Mouse (Mus musculus) small intestine, adult 2 months (tissue): ENCODE measurements at regions not wholly inside any gene's neighbourhood (a gene's known extent, or its start where the extent isn't known, plus 50 kb on each side); places are given as distances from the start of the nearest gene placed in this dataset.

Source experiments
- CTCF ChIP-seq: fragments of 200-500 bp; IDR thresholded peaks from 2 replicates; pipeline ENCODE4 v1.5.1; 2012; ENCODE audit warnings: low read depth, mild to moderate bottlenecking, control low read depth, inconsistent platforms, low read length, moderate library complexity, mixed read lengths; ENCODE audit not compliant: insufficient replicate concordance, insufficient read length; ENCODE audit errors: extremely low read depth
- POLR2A ChIP-seq: fragments of 200-500 bp; IDR thresholded peaks from 2 replicates; pipeline ENCODE4 v1.6.1; 2012; ENCODE audit warnings: low read depth, mild to moderate bottlenecking, control low read depth, inconsistent platforms, low read length, moderate library complexity

GRCm38 (mm10) chr11:112566071-112566470 lies 216.0 kb upstream of the Sox9 start:
- TF ChIP-seq POLR2A (no peak), CTCF (no peak)
